Mouse (Mus musculus) retina, embryonic 14.5 days (tissue): ENCODE measurements at regions not wholly inside any gene's neighbourhood (a gene's known extent, or its start where the extent isn't known, plus 50 kb on each side); places are given as distances from the start of the nearest gene placed in this dataset.

Experiments
- DNase-seq: peaks from one replicate; pipeline ENCODE4 v3.0.0-alpha.2; 2015; ENCODE audit warnings: low spot score

- DNase-seq, result no peak
These were observed 107.8 kb downstream of the Basp1 start for GRCm38 (mm10) chr15:25305801-25306200.

GRCm38 (mm10) chr15:25303379-25303778 lies 110.2 kb downstream of the Basp1 start:
- DNase-seq, result no peak

GRCm38 (mm10) chr15:25302671-25303294 lies 110.8 kb downstream of the Basp1 start:
- no peak for DNase-seq

- DNase-seq, result no peak
These were observed 111.8 kb downstream of the Basp1 start for GRCm38 (mm10) chr15:25301810-25302209.

GRCm38 (mm10) chr15:25297278-25297677 lies 116.3 kb downstream of the Basp1 start:
- no peak for DNase-seq

- DNase-seq, result no peak
These were observed 116.8 kb downstream of the Basp1 start for GRCm38 (mm10) chr15:25296714-25297113.

- no peak for DNase-seq
These were observed 117.8 kb downstream of the Basp1 start for GRCm38 (mm10) chr15:25295753-25296152.

GRCm38 (mm10) chr15:25291231-25291691 lies 122.3 kb downstream of the Basp1 start:
- peak; percentile 63 for DNase-seq

GRCm38 (mm10) chr15:25287850-25288249 lies 125.7 kb downstream of the Basp1 start:
- no peak for DNase-seq

GRCm38 (mm10) chr15:25284354-25285199 lies 129.0 kb downstream of the Basp1 start:
- DNase-seq, result peak; percentile 75

GRCm38 (mm10) chr15:25283713-25284112 lies 129.9 kb downstream of the Basp1 start:
- DNase-seq, result no peak

- no peak for DNase-seq
These were observed 131.2 kb downstream of the Basp1 start for GRCm38 (mm10) chr15:25282346-25282745.

GRCm38 (mm10) chr15:25281942-25282341 lies 131.6 kb downstream of the Basp1 start:
- DNase-seq, result no peak

GRCm38 (mm10) chr15:25278317-25279156 lies 135.0 kb downstream of the Basp1 start:
- no peak for DNase-seq

GRCm38 (mm10) chr15:25276227-25276626 lies 137.3 kb downstream of the Basp1 start:
- DNase-seq, result peak; percentile 44

- no peak for DNase-seq
These were observed 141.7 kb downstream of the Basp1 start for GRCm38 (mm10) chr15:25271886-25272285.

GRCm38 (mm10) chr15:25270349-25270748 lies 143.2 kb downstream of the Basp1 start:
- DNase-seq, result no peak

GRCm38 (mm10) chr15:25269345-25269996 lies 144.1 kb downstream of the Basp1 start:
- peak; percentile 47 for DNase-seq

GRCm38 (mm10) chr15:25268436-25268835 lies 145.1 kb downstream of the Basp1 start:
- no peak for DNase-seq

GRCm38 (mm10) chr15:25267509-25267908 lies 146.1 kb downstream of the Basp1 start:
- no peak for DNase-seq

GRCm38 (mm10) chr15:25252648-25253567 lies 160.7 kb downstream of the Basp1 start:
- peak; percentile 53 for DNase-seq
